Mouse (Mus musculus) kidney, postnatal 14 days (tissue): ENCODE measurements around the gene Opn5.

Source experiments
- DNase-seq: peaks from one replicate; pipeline ENCODE4 v3.0.0; 2022; ENCODE audit warnings: mixed read lengths

The Opn5 gene

GRCm38 (mm10) chr17:42611295-42611694 is at the start of gene Opn5:
Gene Opn5, minus strand, starts transcription at chr17:42611395.
- DNase-seq: no peak

- peak; percentile 40 for DNase-seq
These were observed 47.6 kb upstream of the Opn5 start for GRCm38 (mm10) chr17:42658634-42659422.

- no peak for DNase-seq
These were observed 32.2 kb upstream of the Opn5 start for GRCm38 (mm10) chr17:42643416-42643815.

GRCm38 (mm10) chr17:42630206-42630605 is 19.0 kb upstream of the Opn5 start:
- no peak for DNase-seq

- DNase-seq: peak; percentile 67
These were observed 2.0 kb upstream of the Opn5 start for GRCm38 (mm10) chr17:42613043-42613737.

GRCm38 (mm10) chr17:42608270-42608669 is 2.9 kb downstream of the Opn5 start:
- DNase-seq: no peak

GRCm38 (mm10) chr17:42602829-42603784 is 8.1 kb downstream of the Opn5 start:
- peak; percentile 83 for DNase-seq

- no peak for DNase-seq
These were observed 24.7 kb downstream of the Opn5 start for GRCm38 (mm10) chr17:42586486-42586885.

GRCm38 (mm10) chr17:42583029-42583331 is 28.2 kb downstream of the Opn5 start:
- no peak for DNase-seq

GRCm38 (mm10) chr17:42582281-42583028 is 28.7 kb downstream of the Opn5 start:
- no peak for DNase-seq

GRCm38 (mm10) chr17:42580623-42581022 is 30.6 kb downstream of the Opn5 start:
- DNase-seq: no peak

- DNase-seq: no peak
These were observed 31.0 kb downstream of the Opn5 start for GRCm38 (mm10) chr17:42580196-42580595.

GRCm38 (mm10) chr17:42576671-42577168 is 34.5 kb downstream of the Opn5 start:
- DNase-seq: peak; percentile 27

- DNase-seq: no peak
These were observed 37.4 kb downstream of the Opn5 start for GRCm38 (mm10) chr17:42573786-42574185.

- no peak for DNase-seq
These were observed 61.6 kb downstream of the Opn5 start for GRCm38 (mm10) chr17:42549578-42549977.

GRCm38 (mm10) chr17:42530147-42530546 is 81.0 kb downstream of the Opn5 start:
- no peak for DNase-seq

- no peak for DNase-seq
These were observed 101.6 kb downstream of the Opn5 start for GRCm38 (mm10) chr17:42509356-42510262.
